Mouse (Mus musculus): ENCODE measurements around the gene Haus4.

The Haus4 gene

DNA sequence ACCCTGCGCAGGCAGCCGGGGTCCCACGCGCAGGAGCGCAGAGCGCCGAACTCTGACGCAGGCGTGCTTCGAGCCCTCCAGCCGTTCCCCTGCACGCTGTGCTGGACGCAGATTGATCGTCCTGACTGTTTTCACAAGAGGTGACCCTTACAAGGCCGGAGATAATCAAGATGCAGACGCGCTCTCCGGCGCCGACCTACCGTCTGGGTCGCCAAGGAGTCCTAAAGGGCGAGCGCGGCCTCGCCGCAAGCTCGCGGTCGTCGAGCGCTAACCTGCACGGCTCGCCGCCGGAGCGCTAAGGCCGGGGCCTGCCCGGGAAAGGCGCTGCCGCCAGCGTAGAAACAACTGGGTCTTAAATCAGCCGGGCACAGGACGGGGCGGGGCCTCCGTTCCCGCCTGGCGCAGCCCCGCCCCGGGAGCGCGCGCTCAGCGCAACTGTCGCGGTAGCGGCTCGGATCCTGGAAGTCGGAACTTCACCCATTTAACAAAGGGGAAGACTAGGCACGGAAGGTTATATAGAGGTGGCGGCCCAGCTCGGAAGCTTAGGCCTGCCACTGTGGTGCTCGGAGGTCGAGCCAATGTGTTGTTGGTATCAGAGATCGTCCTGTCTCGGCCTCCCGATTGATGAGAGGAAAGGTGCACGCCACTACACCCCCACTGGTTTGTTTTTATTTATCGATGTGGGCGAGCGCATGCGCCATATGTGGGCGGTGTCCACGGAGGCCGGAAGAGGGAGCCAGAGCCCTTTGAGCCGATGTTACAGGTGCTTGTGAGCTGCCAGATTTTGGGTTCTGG is at the start of gene Haus4:
Haus4 (minus strand) TSS at position 642 of the 795 bp plus-strand sequence.
- DNase-seq (ENCODE audit: low spot score in 2 of 2): peak; percentile 79 to 83

DNA sequence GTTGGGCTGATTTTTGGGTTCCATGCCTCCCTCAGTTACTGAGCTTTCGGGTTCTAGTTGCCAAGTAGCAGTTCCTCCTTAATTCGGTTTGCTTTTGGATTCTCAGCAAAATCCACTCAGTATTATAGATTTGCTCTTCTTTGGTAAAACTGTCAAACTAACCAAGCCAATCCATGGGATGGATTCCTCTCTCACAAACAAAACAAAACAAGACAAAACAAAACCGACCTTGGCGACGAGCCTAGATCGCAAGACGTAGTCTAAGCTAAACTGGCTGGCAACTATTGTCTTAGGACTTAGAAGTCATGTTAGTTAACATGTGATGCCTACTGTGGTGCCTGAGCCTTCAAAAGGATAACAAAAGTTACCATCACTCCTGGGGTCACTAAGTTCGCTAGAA is 49.3 kb upstream of the Haus4 start:
- DNase-seq (ENCODE audit: low spot score in 2 of 2): no peak

- peak; percentile 96 to 98 for DNase-seq (ENCODE audit: low spot score in 2 of 2)
These were observed 48.7 kb upstream of the Haus4 start for GRCm38 (mm10) chr14:54603038-54603654.

DNA sequence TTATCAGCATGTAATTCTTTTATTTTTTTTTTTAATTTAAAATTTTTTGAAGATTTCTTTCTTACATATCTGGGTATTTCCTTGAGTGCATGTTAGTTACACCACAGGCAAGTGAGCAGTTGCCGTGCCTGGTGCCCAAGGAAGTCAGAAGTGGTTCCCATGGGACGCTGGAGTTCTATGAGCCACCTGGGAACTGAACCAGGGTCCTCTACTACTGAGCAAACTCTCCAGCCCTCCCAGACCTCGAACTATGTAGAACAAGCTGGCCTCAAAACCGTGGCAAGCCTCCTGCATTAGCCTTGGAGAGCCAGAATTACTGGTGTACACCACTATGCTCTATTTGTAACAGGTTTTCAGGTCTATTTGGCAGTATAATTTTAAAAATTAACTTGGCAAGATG is 48.2 kb upstream of the Haus4 start:
- DNase-seq (ENCODE audit: low spot score in 2 of 2): no peak

DNA sequence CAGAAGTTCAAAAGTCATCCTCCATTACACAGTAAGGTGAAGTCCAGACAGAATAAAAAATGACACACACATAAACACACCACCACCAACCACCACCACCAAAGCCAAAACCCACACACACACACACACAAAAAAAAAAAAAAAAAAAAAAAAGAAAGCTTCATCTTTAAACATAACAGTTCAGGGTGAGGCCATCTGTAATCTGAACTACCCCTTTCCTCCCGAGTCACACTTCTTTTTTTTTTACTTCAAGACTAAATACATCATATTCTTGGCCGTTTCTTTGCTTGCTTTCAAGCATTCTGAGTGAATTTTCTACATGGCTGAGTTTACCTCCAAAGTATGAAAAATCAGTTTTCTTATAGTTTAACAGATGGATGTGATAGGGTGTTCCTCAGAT is 47.2 kb upstream of the Haus4 start:
- no peak for DNase-seq (ENCODE audit: low spot score in 2 of 2)

DNA sequence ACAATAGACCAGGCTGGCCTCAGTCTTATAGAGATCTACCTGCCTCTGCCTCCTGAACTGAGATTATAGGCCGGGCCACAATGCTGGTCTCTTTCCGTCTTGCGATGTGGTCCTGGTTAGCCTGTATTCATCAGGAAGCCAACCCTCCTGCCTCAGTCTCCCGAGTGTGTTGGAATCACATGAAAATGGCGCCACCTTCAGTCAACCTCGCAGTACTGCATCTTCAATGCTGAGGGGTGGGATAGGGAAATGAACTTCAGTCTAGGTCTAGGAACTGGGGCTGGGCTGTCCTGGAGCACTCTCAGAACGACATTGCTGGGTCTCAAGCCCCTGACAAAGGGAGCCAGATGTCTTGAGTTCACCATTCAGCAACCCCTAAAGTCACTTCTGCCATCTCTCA is 42.7 kb upstream of the Haus4 start:
- no peak for DNase-seq (ENCODE audit: low spot score in 2 of 2)

GRCm38 (mm10) chr14:54594631-54595414 is 40.4 kb upstream of the Haus4 start:
- DNase-seq (ENCODE audit: low spot score in 2 of 2): no peak

- DNase-seq (ENCODE audit: low spot score in 2 of 2): no peak
These were observed 39.6 kb upstream of the Haus4 start for GRCm38 (mm10) chr14:54594055-54594454.

GRCm38 (mm10) chr14:54592319-54592934 is 38.0 kb upstream of the Haus4 start:
- DNase-seq (ENCODE audit: low spot score in 2 of 2): no peak

- DNase-seq (ENCODE audit: low spot score in 2 of 2): no peak
These were observed 36.6 kb upstream of the Haus4 start for GRCm38 (mm10) chr14:54591056-54591455.

GRCm38 (mm10) chr14:54583681-54584338 is 29.4 kb upstream of the Haus4 start:
- peak in 1 of 2 experiments; percentile 44 for DNase-seq (ENCODE audit: low spot score in 2 of 2)

DNA sequence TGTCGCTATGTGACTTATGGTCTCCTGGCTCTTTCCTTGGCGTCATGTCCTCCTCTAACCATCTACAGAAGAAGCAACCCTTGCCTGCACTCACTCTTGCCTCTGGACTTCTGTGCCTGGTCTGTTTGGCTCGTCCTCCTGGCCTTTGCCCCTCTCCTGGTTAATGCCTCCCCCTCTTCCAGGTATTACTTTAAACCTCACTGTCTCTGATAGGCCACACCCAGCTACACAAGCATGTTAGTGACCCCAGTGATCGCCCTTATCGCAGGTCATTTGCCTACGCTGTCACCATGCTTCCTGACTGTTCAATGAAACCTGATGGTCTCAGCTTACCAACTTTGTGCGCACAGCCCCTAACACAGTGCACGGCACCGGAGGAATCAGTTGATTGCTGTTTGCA is 28.1 kb upstream of the Haus4 start:
- DNase-seq (ENCODE audit: low spot score in 2 of 2): no peak

DNA sequence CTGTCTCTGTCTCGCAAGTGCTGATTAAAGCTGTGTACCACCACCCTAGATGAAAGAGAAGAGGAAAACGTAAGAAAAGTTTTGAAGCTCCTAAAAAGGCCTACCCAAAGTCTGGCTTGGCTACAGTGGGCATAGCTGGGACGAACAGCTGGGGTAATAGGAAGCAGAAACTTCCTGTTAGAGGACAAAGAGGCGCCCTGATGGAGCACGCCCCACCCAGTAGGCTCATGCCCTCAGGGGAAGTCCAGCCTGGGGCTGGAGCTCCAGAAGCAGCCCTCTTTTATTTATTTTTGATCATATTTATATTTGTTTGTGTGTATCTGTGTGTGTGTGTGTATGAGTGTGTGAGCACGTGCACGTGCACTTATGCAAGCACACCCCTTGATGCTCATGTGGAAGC is 25.2 kb upstream of the Haus4 start:
- no peak for DNase-seq (ENCODE audit: low spot score in 2 of 2)

DNA sequence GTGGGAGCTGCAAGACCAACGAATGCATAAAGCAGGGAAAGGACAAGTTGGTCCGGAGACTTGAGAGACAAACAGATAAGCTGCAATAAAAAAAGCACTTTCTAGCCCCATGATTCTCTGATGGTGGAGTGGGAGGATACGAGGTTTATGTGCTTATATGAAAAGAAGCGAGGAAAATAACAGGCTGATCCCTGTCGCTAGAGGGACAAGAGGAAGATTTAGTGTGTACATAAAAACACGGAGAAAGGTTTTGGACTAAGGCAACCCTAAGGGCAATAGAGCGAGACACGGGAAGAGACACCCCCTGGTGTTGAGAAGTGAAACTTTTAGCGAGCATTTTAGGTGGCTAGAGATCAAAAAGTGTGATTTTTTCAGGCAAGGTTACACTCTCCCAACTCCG is 23.6 kb upstream of the Haus4 start:
- peak in 1 of 2 experiments; percentile 51 for DNase-seq (ENCODE audit: low spot score in 2 of 2)

- peak; percentile 36 to 53 for DNase-seq (ENCODE audit: low spot score in 2 of 2)
These were observed 22.9 kb upstream of the Haus4 start, which contains the start of gene Ajuba for GRCm38 (mm10) chr14:54577089-54577982. Gene Ajuba, minus strand, starts transcription at chr14:54577558.

GRCm38 (mm10) chr14:54576241-54577088 is 22.0 kb upstream of the Haus4 start:
- DNase-seq (ENCODE audit: low spot score in 2 of 2): no peak

DNA sequence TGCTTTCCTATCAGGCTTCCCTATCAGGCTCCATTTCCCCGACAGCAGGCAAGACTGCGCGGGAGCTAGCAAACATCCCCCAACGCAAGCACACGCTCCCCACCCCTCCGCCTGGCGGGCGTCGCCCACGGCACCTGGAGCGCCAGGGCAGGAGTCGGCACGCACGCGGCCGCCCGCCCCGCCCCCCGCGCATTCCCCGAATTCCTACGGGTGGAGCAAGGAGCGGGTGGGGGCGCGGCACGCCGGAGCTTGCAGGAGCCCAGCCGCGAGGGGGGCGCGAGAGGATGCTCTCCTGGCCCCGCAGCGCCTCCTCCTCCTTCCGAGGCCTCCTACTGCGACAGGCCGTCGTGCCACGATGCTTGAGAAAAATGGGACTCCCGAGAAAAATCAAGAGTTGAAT is 21.2 kb upstream of the Haus4 start:
- DNase-seq (ENCODE audit: low spot score in 2 of 2): no peak

GRCm38 (mm10) chr14:54575031-54575430 is 20.6 kb upstream of the Haus4 start:
- no peak for DNase-seq (ENCODE audit: low spot score in 2 of 2)

DNA sequence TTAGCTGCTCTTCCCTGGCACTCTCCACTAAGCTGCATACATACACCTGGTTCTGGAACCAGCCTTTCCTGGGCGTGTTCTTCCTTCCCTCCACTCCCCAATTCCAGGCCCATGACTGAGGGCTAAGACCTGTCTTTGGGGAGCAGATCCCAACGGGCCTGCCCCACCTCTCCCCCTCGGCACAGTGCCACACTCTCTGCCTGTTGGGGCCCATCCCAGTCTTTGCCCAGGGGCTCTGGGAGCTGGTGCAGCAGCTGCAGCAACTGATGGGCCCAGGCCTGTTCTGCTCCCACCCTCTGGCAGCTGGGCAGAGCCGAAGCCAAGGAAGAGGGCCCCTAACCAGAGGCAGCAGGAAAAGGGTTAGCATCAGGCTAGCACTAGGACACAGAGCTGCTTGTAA is 19.8 kb upstream of the Haus4 start:
- no peak for DNase-seq (ENCODE audit: low spot score in 2 of 2)

All from spleen, postnatal 36 days (tissue).